Mouse (Mus musculus) embryonic facial prominence, embryonic 12.5 days (tissue): Measurements from ENCODE around the gene Cpa5. TPM values are rescaled to one million over a fixed set of nuclear protein-coding genes. Genes with fewer than 3 reads are reported as not detected.

ENCODE experiments used
- ATAC-seq: fragments of 200-750 bp; cut with Nextera tagmentation; 2 replicates; pipeline ENCODE4 v1.8.0; 2017; ENCODE audit not compliant: insufficient number of reproducible peaks, insufficient read depth, low FRiP score, low TSS enrichment
- H3K27ac ChIP-seq: fragments of 300-500 bp; sonication (generic); 2 replicates; pipeline ENCODE4 v1.5.1; 2016; ENCODE audit warnings: mild to moderate bottlenecking
- H3K27me3 ChIP-seq: fragments of 300-500 bp; sonication (generic); 2 replicates; pipeline ENCODE4 v1.6.1; 2016; ENCODE audit warnings: mild to moderate bottlenecking, moderate library complexity
- H3K36me3 ChIP-seq: fragments of 300-500 bp; sonication (generic); 2 replicates; pipeline ENCODE4 v1.6.1; 2016; ENCODE audit warnings: mild to moderate bottlenecking
- H3K4me1 ChIP-seq: fragments of 300-500 bp; sonication (generic); 2 replicates; pipeline ENCODE4 v1.6.1; 2016
- H3K4me2 ChIP-seq: fragments of 300-500 bp; sonication (generic); replicated peaks from 2 replicates; pipeline ENCODE4 v1.6.1; 2016; ENCODE audit warnings: mild to moderate bottlenecking, moderate library complexity
- H3K4me3 ChIP-seq: fragments of 300-500 bp; sonication (generic); 2 replicates; pipeline ENCODE4 v1.5.1; 2016; ENCODE audit warnings: mild to moderate bottlenecking
- H3K9ac ChIP-seq: fragments of 300-500 bp; sonication (generic); 2 replicates; pipeline ENCODE4 v1.6.1; 2016; ENCODE audit warnings: mild to moderate bottlenecking, moderate library complexity
- H3K9me3 ChIP-seq: fragments of 300-500 bp; sonication (generic); 2 replicates; pipeline ENCODE4 v1.6.1; 2016; ENCODE audit warnings: mild to moderate bottlenecking, moderate library complexity
- WGBS: fragments of 180-500 bp; shearing (Covaris S2); methylation state at CpG from one replicate; pipeline ENCODE4 v1.1.7; 2016; 5-methylcytosine and 5-hydroxymethylcytosine counted together
- polyA plus RNA-seq: library from polyadenylated mRNA; unstranded; fragments of >200 nt; fragmentation: Nextera tagmentation; extraction: Ambion mirVana; gene quantifications from 2 replicates; pipeline ENCODE4 v1.2.1, GENCODE M21; 2016

Cpa5 gene
- polyA plus RNA-seq, 1 experiment from 2014 or later: 0.33 TPM

GRCm38 (mm10) chr6:30673764-30674561 is 63.2 kb downstream of the Cpa5 start:
- Histone ChIP-seq H3K36me3 (no peaks in the 10 kb centered on the region), H3K27ac (peak overlapping the region; percentile 98), H3K9me3 (no peaks in the 10 kb centered on the region), H3K4me2 (peak overlapping the region; percentile 29; the same call in 1 of the 2 replicates), H3K4me3 (no peak overlapping the region), H3K27me3 (no peaks in the 10 kb centered on the region), H3K4me1 (peaks cover 71% of the 10 kb centered on the region), H3K9ac (no peak overlapping the region)
- WGBS: 19% methylated on average over 14 of the region's 14 CpGs
- no peak for ATAC-seq

DNA sequence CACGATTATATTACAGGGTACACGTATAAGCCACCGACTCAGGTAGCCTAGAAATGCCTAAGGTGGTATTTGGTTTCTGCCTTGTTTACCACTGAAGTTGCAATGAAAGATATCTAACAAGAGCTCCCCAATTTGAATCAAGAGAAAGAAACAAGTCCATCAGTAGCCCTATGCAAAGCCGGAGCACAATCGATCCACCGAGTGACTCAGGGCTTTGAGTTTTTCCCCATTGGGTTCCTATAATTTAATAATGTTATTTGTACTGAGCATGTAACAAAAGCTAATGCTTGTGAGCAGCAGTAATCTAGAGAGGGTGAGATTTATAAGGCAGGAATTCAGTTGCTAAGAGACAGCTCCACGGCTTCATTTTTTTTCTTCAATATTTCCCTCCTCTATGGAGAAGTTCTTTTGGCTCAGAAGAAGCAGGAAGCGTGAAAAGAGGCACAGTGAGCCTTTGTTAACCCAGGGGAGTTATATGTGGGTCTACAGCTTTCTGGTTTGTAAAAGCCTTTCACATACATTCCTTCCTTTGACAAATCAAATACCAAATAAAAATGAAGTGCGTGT is 64.0 kb downstream of the Cpa5 start:
- H3K4me1 ChIP-seq: peaks cover 67% of the 10 kb centered on the region
- H3K27ac ChIP-seq: peak overlapping the region; percentile 98
- no peak overlapping the region for H3K4me3 ChIP-seq
- H3K9ac ChIP-seq: peak overlapping the region; percentile 46; the same call in 1 of the 2 replicates
- no peaks in the 10 kb centered on the region for H3K9me3 ChIP-seq
- no peaks in the 10 kb centered on the region for H3K36me3 ChIP-seq
- WGBS: 31% methylated on average over 9 of the region's 9 CpGs
- peak overlapping the region; percentile 29 for H3K4me2 ChIP-seq
- ATAC-seq: 0 out of 2 replicates have a peak, but pooled peaks have one; percentile 54
- no peaks in the 10 kb centered on the region for H3K27me3 ChIP-seq

DNA sequence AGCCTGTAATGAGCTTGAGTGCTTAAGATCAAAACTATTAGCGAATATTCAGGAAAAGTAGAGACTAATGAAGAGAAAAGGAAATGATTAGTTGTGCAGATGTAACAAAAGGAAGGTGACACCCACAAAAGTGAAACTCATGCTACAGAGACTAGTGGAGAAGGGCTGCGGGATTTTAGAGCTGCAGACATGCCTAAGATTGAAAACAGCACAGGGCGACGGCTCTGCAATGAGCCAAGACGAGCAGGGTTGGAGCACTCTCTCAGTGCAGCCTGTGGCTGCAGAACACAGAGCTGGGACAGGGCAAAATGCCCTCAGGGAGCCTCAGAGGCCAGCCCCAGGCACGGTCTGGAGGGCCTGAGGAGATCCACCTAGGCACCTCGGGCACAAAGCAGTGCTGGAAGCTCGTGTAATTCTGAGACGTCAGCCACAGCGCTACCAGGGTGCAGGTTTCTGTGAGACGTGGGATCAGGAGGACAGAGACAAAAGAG is 64.5 kb downstream of the Cpa5 start:
- peak; percentile 75; the same call in 1 of the 2 replicates for ATAC-seq
- H3K27ac ChIP-seq: peak overlapping the region; percentile 98
- H3K27me3 ChIP-seq: no peaks in the 10 kb centered on the region
- H3K4me2 ChIP-seq: peak overlapping the region; percentile 29
- no peak overlapping the region for H3K4me3 ChIP-seq
- H3K9ac ChIP-seq: peak overlapping the region; percentile 46
- H3K4me1 ChIP-seq: peaks cover 68% of the 10 kb centered on the region
- 11% methylated on average over 11 of the region's 11 CpGs for WGBS
- no peaks in the 10 kb centered on the region for H3K36me3 ChIP-seq
- H3K9me3 ChIP-seq: no peaks in the 10 kb centered on the region

DNA sequence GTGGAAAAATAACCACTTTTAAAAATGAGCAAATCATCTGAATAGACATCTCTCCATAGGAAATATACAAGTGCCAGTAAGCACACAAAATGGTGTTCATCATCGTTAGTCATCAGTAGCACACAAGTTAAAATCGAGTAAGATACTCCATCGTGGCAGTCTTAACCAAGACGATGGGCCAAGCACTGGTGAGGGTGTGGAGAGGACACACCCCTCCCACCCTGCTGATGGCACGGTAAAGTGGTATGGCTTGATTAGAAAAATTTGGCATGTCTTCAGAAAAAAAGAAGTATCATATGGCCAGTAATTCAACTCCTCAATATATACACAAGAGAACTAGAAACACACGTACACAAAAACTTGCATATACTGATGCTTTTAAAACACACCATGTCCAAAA is 65.7 kb downstream of the Cpa5 start:
- Histone ChIP-seq H3K4me1 (peaks cover 73% of the 10 kb centered on the region), H3K27ac (no peak overlapping the region), H3K36me3 (no peaks in the 10 kb centered on the region), H3K27me3 (no peaks in the 10 kb centered on the region), H3K4me2 (no peak overlapping the region), H3K4me3 (no peak overlapping the region), H3K9me3 (no peaks in the 10 kb centered on the region), H3K9ac (no peak overlapping the region)
- no peak for ATAC-seq
- WGBS: 64% methylated on average over 6 of the region's 6 CpGs

- Histone ChIP-seq H3K4me2 (no peak overlapping the region), H3K4me3 (no peak overlapping the region), H3K9me3 (no peaks in the 10 kb centered on the region), H3K36me3 (no peaks in the 10 kb centered on the region), H3K27me3 (no peaks in the 10 kb centered on the region), H3K9ac (no peak overlapping the region), H3K27ac (no peak overlapping the region), H3K4me1 (peaks cover 71% of the 10 kb centered on the region)
- 75% methylated on average over 9 of the region's 9 CpGs for WGBS
- no peak for ATAC-seq
Measured at GRCm38 (mm10) chr6:30677591-30677990, 66.8 kb downstream of the Cpa5 start.

DNA sequence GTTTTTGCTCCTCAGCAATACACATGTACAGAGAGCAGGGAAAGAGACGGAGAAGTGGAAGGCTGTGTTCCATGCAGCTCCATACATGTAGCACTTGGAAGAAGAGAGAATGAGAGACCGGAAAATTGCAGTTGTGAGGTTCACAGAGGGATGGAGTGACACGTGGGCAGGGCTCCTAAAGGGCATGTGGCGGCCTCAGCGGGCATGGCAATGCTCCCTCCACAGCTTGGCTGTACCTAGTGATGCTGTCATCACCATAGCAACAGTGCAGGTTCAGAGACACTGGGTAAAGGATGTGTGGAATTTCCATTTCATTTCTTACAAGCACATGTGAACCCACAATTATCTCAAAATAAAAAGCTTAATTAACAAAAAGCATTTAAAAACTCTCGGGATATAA is 67.7 kb downstream of the Cpa5 start:
- Histone ChIP-seq H3K4me3 (no peak overlapping the region), H3K27ac (0 out of 2 replicates have a peak overlapping the region, but pooled peaks have one; percentile 2), H3K9ac (no peak overlapping the region), H3K4me1 (peaks cover 72% of the 10 kb centered on the region), H3K9me3 (no peaks in the 10 kb centered on the region), H3K27me3 (no peaks in the 10 kb centered on the region), H3K36me3 (no peaks in the 10 kb centered on the region), H3K4me2 (no peak overlapping the region)
- 76% methylated on average over 6 of the region's 6 CpGs for WGBS
- ATAC-seq: no peak

GRCm38 (mm10) chr6:30679567-30679966 is 68.8 kb downstream of the Cpa5 start:
- Histone ChIP-seq H3K4me3 (no peak overlapping the region), H3K27ac (peak overlapping the region; percentile 57), H3K9ac (no peak overlapping the region), H3K4me2 (no peak overlapping the region), H3K9me3 (no peaks in the 10 kb centered on the region), H3K36me3 (no peaks in the 10 kb centered on the region), H3K4me1 (peaks cover 62% of the 10 kb centered on the region), H3K27me3 (no peaks in the 10 kb centered on the region)
- WGBS: 62% methylated on average over 5 of the region's 5 CpGs
- no peak for ATAC-seq

- no peaks in the 10 kb centered on the region for H3K36me3 ChIP-seq
- WGBS: 52% methylated on average over 7 of the region's 7 CpGs
- no peak overlapping the region for H3K4me2 ChIP-seq
- peaks cover 53% of the 10 kb centered on the region for H3K4me1 ChIP-seq
- H3K27me3 ChIP-seq: no peaks in the 10 kb centered on the region
- H3K4me3 ChIP-seq: no peak overlapping the region
- peak overlapping the region; percentile 74 for H3K27ac ChIP-seq
- H3K9me3 ChIP-seq: no peaks in the 10 kb centered on the region
- no peak for ATAC-seq
- H3K9ac ChIP-seq: no peak overlapping the region
Measured at GRCm38 (mm10) chr6:30680442-30680841, 69.6 kb downstream of the Cpa5 start.

Other genes starting within 250 kb of the Cpa5 start
- gene Zc3hc1, start 220.0 kb upstream of the Cpa5 start, polyA plus RNA-seq: 75.0 and 76.3 TPM in 2 replicates
- gene Klhdc10, start 209.1 kb upstream of the Cpa5 start, polyA plus RNA-seq: 44.0 and 46.0 TPM in 2 replicates
- gene Tmem209, start 101.2 kb upstream of the Cpa5 start, polyA plus RNA-seq: 37.8 and 38.6 TPM in 2 replicates
- gene Ssmem1, start 101.2 kb upstream of the Cpa5 start, polyA plus RNA-seq: 0.14 and 0.33 TPM in 2 replicates
- gene Cpa2, start 69.4 kb upstream of the Cpa5 start, polyA plus RNA-seq: 4.2 and 7.6 TPM in 2 replicates
- 0.79 and 1.3 TPM in 2 replicates for gene Cpa4, start 42.6 kb upstream of the Cpa5 start, polyA plus RNA-seq
- gene Cpa1, start 28.2 kb downstream of the Cpa5 start, polyA plus RNA-seq: 0.22 and 0.29 TPM in 2 replicates
- gene Cep41, start 82.7 kb downstream of the Cpa5 start, polyA plus RNA-seq: 23.8 and 26.3 TPM in 2 replicates
- gene Mest, start 112.5 kb downstream of the Cpa5 start, polyA plus RNA-seq: 1,207 and 1,222 TPM in 2 replicates